Mouse (Mus musculus) megakaryocyte, adult 5-6 weeks (primary cell): Measurements from ENCODE around the gene Nrn1. TPM values are rescaled to one million over a fixed set of nuclear protein-coding genes. Genes with fewer than 3 reads are reported as not detected.
A peak's percentile ranks its signal among the peaks of the same experiment; 100 is the strongest.

Experiments
- ATAC-seq: 2 replicates; pipeline ENCODE4 v1.8.0; 2016; ENCODE audit warnings: mild to moderate bottlenecking, inconsistent platforms; ENCODE audit not compliant: poor library complexity, severe bottlenecking
- total RNA-seq, 2 experiments: library from RNA; stranded (forward) in 1 of 2; stranded (reverse) in 1 of 2; fragments of 153-499, 151-499 nt in 1 of 2; fragments of 221-1000, 200-1000 nt in 1 of 2; gene quantifications; 2 replicates each; pipeline versions ENCODE4 v1.2.3 to v1.2.4; 2015 to 2017

Gene Nrn1
- total RNA-seq (2015) (not detected in 2 replicates), total RNA-seq (2017) (not detected in 2 replicates)

DNA sequence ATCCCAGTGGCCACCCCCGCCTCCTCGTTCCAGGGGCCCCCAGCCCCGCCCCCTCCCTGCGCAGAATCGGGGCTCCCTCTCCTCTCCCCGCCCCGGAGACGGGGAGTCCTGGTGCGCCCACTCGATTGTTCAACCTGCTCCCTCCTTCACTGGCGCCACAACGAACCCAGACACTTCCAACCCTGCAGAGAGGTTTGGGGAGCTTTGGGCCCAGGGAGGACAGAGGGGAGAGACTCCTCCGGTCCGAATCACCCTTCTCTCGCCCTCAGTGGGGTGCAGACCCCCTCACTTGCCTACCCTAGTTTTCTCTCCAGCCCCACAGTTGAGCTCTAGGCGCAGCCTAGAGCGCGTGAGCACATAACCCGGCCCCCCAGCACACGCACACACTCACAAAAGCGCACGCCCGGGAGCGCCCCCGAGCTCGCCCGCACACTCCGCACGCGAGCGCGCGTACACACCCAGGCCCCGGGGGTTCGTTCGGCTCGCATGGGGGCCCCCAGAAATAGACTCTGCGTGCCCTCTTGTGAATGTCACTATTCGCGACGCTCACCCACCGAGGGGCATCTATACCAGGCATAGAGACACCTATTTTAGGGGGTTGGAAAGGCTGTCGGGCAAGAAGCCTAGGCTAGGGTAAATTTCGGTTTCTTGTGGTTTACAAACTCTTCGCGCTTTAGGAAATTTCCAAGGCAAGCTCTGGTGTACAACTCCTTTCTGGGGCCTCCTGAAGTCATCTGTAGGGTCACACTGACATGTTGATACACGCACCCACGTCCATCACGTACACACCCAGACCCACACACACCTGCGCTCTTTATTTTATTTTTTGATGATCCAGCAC lies at the start of gene Nrn1:
Gene Nrn1 (minus strand): TSS at position 401 of the 841 bp plus-strand sequence.
- ATAC-seq = no peak

DNA sequence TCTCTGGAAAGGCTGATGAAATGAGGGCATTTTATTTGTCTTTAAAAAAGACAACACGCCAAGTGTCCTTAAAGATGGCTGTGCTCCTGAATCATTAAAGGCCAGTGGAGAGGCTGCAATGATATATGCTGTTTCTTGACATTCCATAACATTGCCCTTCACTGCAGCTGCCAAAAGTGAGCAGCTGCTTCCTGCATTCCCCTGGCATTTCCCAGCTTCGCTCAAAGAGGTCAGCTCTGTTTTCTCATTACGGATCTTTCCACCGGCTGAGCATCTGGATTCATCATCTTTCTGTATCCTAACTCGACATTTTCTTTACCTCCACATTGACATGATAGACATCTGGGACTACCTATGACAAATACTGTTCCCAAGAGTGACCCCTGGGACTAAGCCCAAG lies 44.7 kb upstream of the Nrn1 start:
- ATAC-seq = no peak

DNA sequence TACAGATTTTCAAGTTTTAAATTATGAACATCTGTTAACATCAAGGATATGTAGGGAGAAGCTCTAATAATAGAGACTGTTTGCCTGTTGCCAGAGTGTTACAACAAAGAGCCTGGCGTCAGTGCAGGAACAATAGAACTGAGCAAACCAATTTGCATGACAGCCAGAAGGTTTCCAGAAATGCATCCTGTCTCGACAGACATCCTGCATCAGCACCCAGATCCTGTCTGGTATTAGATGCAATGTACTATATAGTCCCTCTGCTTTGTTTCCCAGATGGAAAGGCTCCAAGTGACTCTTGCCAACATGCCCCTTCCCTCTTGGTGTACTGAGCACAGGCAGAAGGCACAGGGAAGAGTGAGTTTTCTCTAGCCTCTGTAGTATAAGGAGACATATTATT lies 31.9 kb upstream of the Nrn1 start:
- no peak for ATAC-seq

DNA sequence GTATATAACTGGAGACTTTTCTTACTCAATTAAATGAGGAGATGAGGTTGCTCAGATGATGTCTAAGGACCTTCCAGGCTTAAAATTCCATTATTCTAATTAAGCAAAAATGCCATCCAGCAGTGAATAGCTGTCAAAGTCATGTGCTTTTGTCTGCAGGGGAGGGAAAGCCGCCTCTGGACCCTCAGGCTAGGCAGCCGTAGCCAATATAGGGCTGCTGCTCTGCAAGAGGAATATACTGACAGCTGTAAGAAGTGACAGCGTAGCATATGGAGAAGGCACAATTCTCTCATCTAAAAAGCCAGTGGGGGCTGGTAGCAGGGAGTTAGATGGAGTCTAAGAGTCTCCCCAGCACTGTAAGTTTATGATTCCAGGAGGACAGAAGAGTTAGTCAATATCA lies 16.9 kb upstream of the Nrn1 start:
- no peak for ATAC-seq

DNA sequence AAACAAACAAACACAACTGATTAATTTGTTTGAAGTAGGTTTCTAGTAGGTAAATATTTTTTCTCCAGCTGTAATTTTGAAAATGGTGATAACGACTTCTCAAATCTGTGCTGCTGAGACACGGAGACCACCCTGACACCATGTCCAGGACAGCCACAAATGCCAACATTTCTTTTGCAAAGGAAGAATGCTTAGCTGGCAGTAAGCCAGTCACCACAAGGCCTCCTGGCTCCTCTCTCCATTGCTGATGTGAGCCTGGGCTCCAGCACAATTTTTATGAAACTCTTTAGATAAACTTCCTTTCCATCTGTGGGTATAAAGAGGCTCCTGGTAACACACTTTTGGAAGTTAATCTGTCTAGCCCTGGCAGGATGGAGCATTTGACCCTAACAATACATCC lies 15.1 kb upstream of the Nrn1 start:
- no peak for ATAC-seq

DNA sequence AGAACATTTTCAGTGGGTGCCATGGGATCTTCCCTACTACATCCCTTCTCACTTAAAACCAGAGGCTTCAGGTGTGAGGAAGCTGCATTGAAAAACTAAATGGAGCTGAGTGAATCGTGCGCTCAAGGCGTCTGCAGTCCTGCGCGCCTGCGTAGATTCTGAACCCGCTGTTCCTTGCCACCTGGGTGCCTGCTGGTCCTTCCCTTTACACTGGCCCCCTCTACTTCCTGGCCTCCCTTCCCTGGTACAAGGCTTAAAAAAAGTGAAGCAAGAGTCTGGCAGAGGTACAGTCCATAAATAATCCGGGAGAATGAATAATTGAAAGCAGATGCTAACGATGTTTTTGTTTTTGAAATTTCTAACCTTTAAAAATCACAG lies 1.7 kb upstream of the Nrn1 start:
- ATAC-seq = no peak

DNA sequence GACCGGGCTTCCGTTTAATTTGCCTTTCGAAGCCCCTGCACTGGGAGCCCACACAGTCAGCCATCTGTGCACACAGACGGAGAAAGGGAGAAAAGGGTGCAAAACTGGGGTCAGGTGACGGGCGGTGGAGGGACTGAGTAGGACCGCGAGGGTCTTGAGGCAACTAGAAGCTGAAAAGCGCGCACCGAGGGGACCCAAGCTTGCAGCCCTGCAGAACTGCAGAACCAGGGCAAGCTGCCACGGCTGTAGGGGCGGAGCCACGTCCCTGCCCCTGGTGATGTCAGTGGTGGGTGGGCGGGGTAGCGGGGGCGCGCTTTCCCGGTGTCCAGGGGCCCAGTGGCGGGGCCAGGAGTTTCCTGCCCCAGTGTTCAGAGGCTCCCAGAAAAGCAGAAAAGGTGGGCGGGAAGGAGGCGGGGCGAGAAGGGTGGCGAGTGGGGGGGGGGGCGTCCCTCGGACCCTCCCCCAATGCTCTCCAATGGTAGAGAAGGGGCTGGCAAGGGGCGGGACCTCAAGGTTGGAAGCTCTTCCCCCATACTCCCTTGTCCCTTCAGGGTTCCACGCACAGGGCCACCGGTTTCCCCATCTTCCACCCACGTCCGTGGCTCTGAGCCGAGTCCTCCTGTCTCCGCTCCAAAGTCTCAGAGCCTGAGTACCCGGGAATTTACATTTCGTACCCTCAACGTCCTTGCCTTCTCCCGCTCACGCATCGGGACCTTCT lies 1.1 kb upstream of the Nrn1 start:
- no peak for ATAC-seq

DNA sequence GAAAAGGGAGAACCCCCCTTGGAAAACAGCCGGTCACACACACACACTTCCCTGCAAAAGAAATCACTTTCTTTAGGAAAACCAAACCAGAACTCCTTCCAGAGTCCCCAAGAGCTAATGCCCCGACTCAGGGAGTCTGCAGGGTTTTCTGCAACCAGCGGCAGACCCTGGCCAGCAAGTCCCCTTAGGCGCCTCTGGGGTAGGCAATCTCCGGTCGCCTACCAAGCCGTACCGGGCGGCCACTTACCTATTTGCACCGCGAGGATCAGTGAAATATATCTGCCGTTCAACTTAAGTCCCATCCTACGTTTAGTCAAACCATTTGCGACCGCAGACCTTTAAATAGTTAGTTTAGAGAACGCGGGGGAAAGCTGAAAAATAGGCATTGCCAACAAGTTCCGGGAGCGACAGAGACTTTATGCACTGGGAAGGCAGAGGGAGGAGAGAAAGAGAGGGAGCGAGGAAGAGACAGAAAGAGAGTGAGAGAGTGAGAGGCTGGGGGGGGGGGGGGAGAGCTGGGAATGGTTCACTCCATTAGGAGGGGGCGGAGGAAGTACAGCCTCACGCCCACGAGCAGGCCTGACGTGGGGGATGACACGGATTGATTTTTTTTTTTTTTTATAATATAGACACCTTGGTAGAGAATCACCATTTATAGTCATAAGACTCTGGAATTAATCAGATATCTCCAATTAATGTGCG lies 791 bp downstream of the Nrn1 start:
- ATAC-seq = no peak

DNA sequence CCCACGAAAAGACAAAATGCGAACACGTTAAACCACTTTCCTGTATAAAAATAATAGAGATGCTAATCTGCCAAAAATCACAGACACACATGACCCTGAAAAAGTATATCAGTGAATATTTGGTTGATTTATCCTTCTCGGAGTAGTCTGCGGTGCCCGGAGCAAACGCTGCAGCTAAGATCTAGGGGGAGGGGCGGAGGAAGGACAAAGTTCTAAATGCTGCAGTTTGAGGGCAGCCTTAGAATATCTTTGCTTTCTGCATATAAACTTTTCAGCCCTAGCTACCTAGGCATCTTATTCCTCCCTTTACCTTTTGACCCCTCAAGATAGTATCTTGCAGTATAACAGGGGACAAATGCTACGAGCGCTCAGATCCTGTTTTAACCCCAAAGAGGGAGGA lies 1.4 kb downstream of the Nrn1 start:
- ATAC-seq = no peak

DNA sequence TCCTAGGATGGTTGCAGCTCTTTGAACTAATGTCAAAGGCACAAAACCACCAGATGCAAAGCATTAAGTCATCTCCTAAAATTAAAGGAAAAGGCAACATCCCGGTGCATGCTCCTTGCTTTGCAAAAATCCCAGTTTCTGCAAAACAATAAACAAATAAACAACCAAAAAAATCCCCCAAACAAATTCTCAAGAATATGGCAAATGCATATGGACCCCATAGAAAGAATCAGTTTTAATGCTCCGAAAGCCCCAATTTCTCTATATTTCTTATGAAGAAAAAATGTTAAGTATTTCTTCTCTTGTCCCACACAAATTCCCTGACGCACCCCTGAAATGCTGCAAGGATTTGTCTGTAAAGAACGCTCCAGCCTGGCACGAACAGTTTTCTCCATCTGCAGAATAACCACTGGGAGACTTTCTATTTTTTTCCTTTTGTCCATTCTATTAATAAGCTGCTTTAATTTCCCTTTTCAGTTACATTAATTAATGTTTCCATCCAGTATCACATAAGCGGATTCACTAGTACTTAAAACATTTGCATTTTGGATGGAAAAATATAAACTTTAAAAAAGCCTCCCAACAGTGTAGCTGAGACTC lies 1.9 kb downstream of the Nrn1 start:
- no peak for ATAC-seq

DNA sequence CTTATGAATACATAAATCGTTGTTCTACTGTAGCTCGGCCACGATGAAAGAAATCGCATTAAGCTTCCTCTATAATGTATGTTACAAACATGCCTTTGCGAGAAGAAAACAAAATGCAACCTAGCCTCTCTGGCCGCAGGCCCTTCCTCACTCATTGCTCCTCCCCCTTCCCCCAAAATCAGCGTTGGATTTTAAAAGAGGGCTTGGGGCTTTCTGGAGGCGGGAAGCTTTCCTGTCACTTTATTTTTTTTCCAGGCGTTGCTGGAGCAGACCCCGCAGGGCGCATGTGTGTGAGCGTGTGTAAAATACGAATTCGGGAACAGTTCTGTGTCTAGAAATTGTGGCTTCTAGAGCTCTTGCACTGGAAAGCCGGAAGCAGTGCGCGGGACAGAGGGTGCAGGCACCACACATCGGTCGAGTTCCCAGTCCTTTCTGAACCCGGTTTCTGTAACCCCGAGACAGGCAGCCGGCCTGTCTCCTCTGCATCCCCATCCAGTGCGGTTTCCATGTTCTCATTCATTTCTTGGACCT lies 2.9 kb downstream of the Nrn1 start:
- no peak for ATAC-seq

DNA sequence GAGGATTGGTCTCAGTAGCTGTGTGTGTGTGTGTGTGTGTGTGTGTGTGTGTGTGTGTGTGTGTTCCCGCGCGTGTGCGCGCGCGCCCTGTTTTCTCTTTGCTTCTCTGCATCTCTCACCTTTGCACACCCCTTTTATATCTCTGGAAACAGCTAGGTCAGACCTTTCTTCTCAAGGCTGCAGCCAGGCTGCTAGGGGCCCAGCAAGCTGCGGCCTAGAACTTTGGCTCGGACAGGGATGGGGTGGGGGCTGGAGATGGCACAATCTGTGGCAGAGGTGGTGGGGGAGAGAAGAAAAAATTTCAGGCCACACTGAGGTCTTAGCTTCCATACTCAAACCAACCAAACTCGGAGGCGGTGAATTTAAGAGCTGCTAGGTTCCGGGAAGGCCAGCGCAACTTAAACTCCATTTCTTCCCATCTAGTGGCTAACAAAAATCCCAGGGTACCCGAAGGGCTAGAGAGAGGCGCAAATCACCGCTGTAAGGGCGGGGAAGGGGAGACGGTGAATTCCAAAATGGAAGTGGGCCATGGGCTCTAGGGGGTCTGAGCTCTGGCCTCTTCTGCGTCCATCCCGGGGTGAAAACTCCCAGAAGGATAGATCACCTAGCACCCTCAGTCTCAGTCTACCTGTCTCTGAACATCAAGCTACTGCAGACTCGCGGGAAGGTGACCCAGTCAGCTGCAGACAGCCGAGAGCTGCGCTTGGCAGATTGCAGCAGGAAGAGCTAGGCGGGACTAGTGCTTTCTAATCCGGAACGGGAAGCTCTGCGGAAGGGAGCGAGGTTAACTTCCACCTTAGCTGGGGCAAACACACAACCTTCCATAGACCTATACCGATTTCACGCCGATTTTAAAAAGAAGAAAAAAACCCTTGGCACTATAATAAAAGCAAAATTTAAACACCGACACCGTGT lies 3.7 kb downstream of the Nrn1 start:
- peak; percentile 71 for ATAC-seq

DNA sequence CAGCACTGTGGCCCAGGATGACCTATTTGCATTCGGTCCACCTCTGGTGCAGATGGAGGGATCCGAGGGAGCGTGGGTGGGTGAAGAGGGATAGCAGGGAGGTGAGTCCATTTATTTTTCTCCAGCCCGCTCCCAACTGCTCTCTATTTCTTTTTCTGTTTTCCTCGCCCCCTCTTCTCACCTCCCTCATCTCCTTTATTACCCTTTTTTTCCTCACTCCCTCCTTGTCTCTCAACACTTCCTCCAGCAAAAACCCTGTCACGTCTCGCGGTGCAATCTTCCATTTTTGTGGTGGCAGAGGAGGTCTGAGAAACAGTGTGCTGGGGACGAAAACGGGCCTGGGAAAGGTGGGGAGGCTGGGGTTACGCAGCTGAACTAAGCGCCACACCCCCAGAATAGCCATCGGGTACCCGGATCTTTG lies 4.6 kb downstream of the Nrn1 start:
- ATAC-seq = no peak

DNA sequence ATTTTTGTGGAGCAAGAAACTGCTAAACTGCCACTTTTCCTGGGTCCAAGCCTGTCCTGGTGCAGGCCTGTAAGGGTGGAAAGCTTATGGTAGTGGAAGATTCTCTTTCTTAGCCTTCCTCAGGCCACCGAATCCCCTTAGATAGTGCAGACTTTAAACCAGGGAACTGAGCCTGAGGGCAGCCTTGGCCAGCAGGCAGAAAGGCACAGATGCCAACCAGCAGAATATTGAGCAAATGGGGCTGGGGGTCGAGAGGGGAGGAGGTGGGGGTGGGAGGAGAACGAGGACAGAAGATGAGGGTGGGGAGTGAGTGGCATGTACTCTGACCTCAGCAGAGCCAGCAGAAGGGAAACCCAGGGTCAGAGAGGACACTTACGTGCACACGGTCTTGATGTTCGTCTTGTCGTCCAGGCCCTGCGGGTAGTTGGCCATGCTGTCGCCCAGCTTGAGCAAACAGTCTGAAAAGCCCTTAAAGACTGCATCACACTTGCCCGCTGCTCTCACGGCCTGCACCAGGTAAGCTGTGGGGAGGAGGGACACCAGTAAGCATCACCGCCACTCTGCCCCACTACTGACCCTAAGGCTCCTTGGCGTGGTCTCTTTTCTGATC lies 5.1 kb downstream of the Nrn1 start:
- ATAC-seq = no peak

DNA sequence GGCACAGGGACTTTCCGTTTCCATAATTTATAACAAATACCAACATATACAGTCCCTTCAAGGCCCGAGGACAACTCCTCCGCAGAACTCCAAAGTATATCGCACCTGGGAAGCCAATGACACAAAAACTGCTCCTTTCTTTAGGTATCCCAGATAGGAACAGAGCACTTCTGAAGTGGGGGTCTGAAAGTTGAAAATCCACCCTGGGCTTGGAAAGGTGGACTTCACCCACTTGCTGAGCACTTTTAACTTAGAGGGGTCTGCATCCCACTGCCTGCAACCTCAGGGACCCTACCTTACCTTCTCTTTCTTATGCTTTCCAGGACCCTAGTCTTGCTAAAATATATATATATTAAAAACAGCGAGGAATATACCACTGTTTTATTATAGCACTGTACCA lies 6.4 kb downstream of the Nrn1 start:
- ATAC-seq = no peak

DNA sequence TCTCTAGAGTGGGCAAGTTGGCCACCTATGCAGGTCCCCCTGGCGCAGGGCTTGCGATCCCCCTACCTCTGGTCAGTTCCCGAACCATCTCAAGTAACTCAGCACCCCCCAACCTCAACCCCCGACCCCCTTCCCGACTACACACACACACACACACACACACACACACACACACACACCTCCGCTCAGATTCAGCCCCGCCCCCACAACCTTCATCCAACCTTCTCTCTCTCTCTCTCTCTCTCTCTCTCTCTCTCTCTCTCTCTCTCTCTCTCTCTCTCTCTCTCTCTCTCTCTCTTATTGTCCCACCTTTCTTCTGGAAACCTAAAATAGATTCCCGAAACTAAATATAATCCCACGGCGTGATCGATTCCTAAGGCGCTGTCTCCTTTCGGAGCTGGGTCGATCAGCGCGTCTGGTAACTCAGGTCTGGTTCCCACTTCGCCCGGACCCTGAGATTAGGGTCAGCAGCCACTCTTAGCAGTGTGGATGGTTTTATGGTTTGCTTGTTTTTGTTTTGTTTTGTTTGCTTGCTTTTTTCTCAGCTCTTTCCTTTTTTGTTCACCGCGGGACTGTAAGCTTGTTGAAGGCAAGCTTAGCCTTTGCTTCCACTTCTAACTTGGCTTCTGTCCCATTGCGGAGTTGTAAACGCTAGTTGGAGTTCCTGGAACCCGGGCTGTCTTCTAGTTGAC lies 7.0 kb downstream of the Nrn1 start:
- no peak for ATAC-seq

DNA sequence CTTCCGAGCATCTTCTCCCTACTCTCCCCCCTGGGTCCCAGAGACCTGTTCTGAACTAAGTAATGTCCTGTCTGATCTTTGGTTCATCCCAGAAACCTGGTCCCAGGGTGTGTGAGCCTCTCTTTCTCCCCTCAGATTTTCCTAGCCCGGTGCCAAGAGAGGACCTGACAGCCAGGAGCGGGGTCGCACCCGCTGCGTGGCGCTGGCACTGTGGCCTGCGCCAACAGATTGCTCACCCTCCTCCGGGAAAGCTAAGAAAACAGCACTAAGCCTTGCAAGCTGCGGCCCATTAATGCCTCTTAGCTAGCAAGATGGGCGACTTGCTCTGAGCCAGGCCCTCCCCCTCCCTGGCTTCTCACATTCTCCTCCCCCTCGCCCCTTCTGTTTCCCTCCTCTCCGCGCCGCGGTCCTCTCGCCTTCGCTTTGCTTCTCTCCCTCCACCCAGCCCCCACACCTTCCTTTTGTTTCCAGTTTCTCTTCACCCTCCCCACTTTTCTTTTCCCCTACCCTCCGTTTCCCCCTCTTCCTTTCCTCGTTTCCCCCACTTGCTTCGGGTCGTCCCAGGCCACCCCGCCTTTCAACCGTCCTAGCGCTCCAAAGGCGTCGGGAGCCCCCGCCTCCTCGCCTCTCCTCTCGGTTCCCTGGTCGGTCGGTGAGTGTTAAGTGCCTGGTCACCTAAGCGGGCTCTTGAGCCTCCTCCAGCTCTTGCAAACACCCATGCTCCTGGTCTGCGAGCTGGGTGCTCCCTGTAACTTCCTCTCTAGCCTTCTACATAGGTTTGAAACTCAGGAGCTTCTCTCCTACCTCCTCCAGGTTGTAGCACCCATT lies 7.8 kb downstream of the Nrn1 start:
- no peak for ATAC-seq

DNA sequence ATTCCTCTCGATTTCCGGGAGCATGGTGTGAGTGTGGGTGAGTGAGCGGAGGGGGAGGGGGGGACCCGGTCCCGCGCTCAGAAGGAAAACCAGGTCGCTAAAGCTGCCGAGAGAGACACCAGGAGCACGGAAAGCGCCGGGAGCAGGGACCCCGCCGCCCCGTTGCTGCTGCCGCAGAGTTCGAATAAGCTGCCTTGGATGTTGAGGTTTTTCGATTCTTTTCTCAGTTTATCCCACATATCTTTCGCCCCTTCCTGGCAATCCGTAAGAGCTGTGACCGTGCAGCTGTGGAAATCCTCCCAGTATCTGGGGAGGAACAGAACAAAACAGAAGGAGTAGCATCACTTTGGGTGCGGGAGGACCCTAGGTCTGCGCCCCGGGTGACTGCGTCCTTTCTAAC lies 8.4 kb downstream of the Nrn1 start:
- ATAC-seq = no peak
